Mouse (Mus musculus) midbrain, postnatal 0 days (tissue): ENCODE measurements at regions not wholly inside any gene's neighbourhood (a gene's known extent, or its start where the extent isn't known, plus 50 kb on each side); places are given as distances from the start of the nearest gene placed in this dataset.
A peak's percentile ranks its signal among the peaks of the same experiment; 100 is the strongest.

ENCODE experiments used
- ATAC-seq: fragments of 200-750 bp; cut with Nextera tagmentation; 2 replicates; pipeline ENCODE4 v1.8.0; 2017; ENCODE audit warnings: moderate number of reproducible peaks, mild to moderate bottlenecking, moderate TSS enrichment, moderate library complexity; ENCODE audit not compliant: low FRiP score
- DNase-seq: peaks from one replicate; pipeline ENCODE4 v3.0.0-alpha.2; 2015; ENCODE audit warnings: low spot score
- H3K27ac ChIP-seq: fragments of 300-500 bp; sonication (generic); 2 replicates; pipeline ENCODE4 v1.5.1; 2014; ENCODE audit warnings: low read depth, mild to moderate bottlenecking, low read length, mixed read lengths
- H3K27me3 ChIP-seq: fragments of 300-500 bp; sonication (generic); 2 replicates; pipeline ENCODE4 v1.6.1; 2014; ENCODE audit warnings: low read length, control low read depth, mixed read lengths; ENCODE audit not compliant: insufficient read depth
- H3K36me3 ChIP-seq: fragments of 300-500 bp; sonication (generic); 2 replicates; pipeline ENCODE4 v1.6.1; 2014; ENCODE audit warnings: low read length, control low read depth, mixed read lengths; ENCODE audit not compliant: insufficient read depth
- H3K4me1 ChIP-seq: fragments of 300-500 bp; sonication (generic); 2 replicates; pipeline ENCODE4 v1.6.1; 2014; ENCODE audit warnings: mild to moderate bottlenecking, control low read depth, antibody characterized with exemption, low read length, mixed read lengths; ENCODE audit not compliant: insufficient read depth
- H3K4me2 ChIP-seq: fragments of 300-500 bp; sonication (generic); 2 replicates; pipeline ENCODE4 v1.6.1; 2014; ENCODE audit warnings: low read depth, mild to moderate bottlenecking, low read length, mixed read lengths; ENCODE audit not compliant: poor library complexity, severe bottlenecking
- H3K4me3 ChIP-seq: fragments of 300-500 bp; sonication (generic); 2 replicates; pipeline ENCODE4 v1.5.1; 2014; ENCODE audit warnings: low read depth, mild to moderate bottlenecking, low read length, moderate library complexity
- H3K9ac ChIP-seq: fragments of 300-500 bp; sonication (generic); replicated peaks from 2 replicates; pipeline ENCODE4 v1.6.1; 2014; ENCODE audit warnings: mild to moderate bottlenecking, low read length, moderate library complexity, mixed read lengths; ENCODE audit not compliant: poor library complexity, severe bottlenecking
- H3K9me3 ChIP-seq: fragments of 300-500 bp; sonication (generic); 2 replicates; pipeline ENCODE4 v1.6.1; 2016; ENCODE audit warnings: low read length, control low read depth
- CTCF ChIP-seq: IDR thresholded peaks from 2 replicates; pipeline ENCODE4 v1.5.1; 2016; ENCODE audit warnings: antibody characterized with exemption, mild to moderate bottlenecking
- WGBS: fragments of 180-500 bp; shearing (Covaris S2); extraction: QIAGEN DNeasy Blood & Tissue Kit; methylation state at CpG from one replicate; pipeline ENCODE4 v1.1.7; 2014; 5-methylcytosine and 5-hydroxymethylcytosine counted together

DNA sequence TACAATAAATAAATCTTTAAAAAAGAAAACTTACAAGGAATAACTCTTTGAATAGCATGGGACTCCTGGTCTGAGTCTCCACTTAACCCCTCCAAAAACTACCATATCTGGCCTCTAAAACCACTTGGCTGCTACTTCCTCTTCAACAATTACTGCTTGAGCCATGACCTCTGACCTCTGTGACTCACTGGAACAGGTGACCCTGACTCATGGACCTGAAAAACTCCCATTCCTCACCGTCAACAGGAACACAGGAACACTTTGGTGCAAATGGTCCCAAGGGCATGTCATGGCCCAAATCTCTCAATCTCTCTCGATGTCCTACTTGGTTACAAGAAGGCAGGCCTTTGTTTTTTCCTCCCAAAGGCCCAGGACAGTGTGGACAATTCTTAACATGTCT, 145.1 kb downstream of the Basp1 start:
- TF ChIP-seq CTCF: no peak
- H3K4me1 ChIP-seq: no peaks in the 10 kb centered on the region
- H3K4me3 ChIP-seq: no peak overlapping the region
- H3K4me2 ChIP-seq: no peak overlapping the region
- no peak for ATAC-seq
- no peaks in the 10 kb centered on the region for H3K27me3 ChIP-seq
- H3K27ac ChIP-seq: no peak overlapping the region
- H3K36me3 ChIP-seq: no peaks in the 10 kb centered on the region
- H3K9ac ChIP-seq: no peak overlapping the region
- 97% methylated on average over 2 of the region's 2 CpGs for WGBS
- DNase-seq: no peak
- H3K9me3 ChIP-seq: no peaks in the 10 kb centered on the region

DNA sequence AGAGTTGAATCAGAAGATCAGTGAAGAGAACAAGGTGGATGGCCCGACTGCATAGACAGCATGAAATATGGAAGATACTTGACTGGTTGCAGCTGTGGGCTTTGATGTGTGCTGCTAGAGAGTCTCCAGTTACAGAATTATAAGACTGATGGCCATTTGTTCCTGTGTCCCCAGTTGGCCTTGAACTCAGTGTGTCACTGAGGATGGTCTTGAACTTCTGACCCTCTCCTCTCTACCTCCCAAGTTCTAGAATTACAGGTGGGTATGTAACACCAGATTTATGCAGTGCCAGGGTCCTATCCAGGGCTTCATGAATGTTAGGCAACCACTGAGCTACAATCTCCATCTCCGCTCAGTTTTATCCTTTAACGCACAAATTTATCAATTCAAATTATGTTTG, 146.1 kb downstream of the Basp1 start:
- no peak for TF ChIP-seq CTCF
- ATAC-seq: no peak
- WGBS: 95% methylated on average over 3 of the region's 3 CpGs

DNA sequence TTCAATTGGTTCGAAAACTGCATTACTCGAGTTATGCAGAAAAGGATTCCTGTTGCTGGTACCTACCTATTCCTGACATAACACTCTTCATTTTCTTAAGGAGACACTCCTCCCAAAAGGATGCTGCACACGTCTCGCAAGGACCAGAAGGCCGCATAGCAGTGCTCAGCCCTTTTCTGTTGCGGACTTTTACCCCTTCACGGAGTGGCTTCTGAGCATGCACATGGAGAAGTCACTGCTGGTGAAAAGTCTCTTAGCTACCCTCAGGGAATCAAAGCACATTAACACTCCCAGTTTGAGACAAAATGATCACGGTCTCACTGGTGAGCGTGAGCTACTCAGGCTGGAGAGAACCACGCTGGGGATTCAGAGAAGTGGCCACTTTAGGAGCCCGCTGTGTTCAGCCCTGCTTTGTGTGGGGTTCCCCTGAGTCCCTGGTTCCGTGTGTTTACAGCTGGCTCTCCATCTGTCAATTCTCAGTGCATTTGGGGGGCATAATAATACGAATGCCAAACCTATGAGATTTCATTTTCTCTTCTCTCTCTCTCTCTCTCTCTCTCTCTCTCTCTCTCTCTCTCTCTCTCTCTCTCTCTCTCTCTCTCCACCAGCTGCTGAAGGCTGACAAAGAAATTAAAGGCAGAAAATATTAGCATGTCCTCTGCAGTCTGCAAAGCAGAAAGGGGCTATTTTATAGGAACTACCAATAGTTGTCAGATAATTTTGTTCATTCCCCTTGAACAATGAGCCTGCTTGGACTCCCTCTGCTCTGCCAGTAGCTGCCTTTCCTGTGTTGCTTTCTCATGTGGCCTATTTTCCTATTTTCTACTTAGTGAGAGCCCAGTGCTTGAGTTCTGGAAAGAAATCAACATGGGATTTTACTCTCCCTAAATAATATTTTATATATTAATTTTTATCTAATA, 160.7 kb downstream of the Basp1 start:
- TF ChIP-seq CTCF: no peak
- WGBS: 49% methylated on average over 13 of the region's 13 CpGs
- peak; percentile 43 for DNase-seq
- ATAC-seq: no peak
- Histone ChIP-seq H3K4me2 (no peak overlapping the region; the same call in 1 of the 2 replicates), H3K4me1 (no peaks in the 10 kb centered on the region), H3K36me3 (no peaks in the 10 kb centered on the region), H3K27ac (no peak overlapping the region), H3K9ac (no peak overlapping the region), H3K4me3 (no peak overlapping the region), H3K9me3 (no peaks in the 10 kb centered on the region), H3K27me3 (no peaks in the 10 kb centered on the region)

More for the DNA sequence above, 146.1 kb downstream of the Basp1 start:
- H3K4me2 ChIP-seq: no peak overlapping the region
- no peaks in the 10 kb centered on the region for H3K27me3 ChIP-seq
- no peaks in the 10 kb centered on the region for H3K9me3 ChIP-seq
- H3K4me3 ChIP-seq: no peak overlapping the region
- H3K4me1 ChIP-seq: no peaks in the 10 kb centered on the region
- no peak overlapping the region for H3K27ac ChIP-seq
- no peak overlapping the region for H3K9ac ChIP-seq
- H3K36me3 ChIP-seq: no peaks in the 10 kb centered on the region
- DNase-seq: no peak

DNA sequence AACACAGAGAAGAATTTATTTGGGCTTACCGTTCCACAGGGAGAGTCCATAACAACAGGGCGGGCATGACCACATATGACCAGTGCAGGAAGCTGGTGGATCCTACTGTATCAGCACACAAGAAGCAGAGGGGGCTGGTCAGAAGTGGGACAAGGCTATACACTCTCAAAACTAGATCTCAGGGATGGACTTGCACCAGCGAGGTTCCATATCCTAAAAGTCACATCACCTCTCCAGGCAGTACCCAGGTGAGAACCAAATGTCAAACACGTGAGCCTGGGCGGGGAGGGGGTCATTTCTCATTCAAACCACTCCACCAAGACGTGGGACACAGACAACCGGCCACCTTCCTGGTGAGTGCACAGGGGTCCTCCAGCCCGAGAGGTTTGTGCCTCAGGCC, 167.9 kb downstream of the Basp1 start:
- H3K27me3 ChIP-seq: no peaks in the 10 kb centered on the region
- H3K9ac ChIP-seq: no peak overlapping the region
- TF ChIP-seq CTCF: no peak
- ATAC-seq (no peak), DNase-seq (no peak)
- 91% methylated on average over 8 of the region's 8 CpGs for WGBS
- H3K27ac ChIP-seq: no peak overlapping the region
- H3K36me3 ChIP-seq: no peaks in the 10 kb centered on the region
- H3K4me2 ChIP-seq: no peak overlapping the region
- H3K9me3 ChIP-seq: no peaks in the 10 kb centered on the region
- H3K4me3 ChIP-seq: no peak overlapping the region
- no peaks in the 10 kb centered on the region for H3K4me1 ChIP-seq

DNA sequence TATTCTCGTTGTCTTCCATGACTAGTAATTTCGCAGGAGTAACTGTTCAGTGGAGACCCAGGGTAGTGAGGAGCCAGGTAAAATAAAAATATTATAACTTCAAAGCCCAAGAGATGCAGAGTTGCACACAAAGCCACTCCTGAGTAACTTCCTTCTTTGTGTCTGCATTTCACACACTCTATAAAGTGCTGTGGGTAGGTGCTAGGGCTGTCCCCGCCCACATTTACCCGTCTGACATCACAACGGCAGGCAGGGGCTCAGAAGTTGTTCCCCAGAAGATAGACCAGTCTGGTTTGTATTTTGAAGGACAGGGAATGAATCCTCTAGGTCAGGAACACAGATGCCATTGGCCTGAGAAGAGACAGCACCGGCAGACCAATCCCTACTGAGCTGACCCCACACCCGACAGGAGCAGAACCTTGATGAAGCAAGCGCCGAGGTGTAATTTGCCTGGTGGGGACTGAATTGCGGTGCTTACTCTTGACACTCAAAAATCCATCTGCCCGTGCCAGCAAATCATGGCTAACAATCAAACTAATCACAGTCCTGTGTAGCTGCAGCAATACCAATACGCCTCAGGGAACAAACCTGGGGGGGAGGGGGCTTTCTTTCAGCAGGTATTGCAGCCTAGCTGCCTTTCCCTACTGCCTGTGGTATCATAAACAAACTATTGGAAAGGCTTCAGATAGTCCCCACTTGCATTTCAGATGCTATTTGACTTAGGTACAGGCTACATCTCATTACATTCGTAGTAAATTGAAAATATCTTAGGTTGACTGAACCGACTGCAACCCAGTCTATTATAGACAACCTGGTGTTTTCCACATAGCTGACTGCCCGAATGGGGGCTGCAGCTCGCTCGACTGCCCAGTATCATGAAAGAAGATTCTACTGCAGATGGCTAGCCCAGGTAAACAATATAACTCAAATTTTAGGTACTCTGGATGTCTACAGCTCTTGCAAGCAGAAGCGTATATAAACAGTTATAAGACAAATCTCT, 175.6 kb downstream of the Basp1 start:
- DNase-seq (peak; percentile 23), ATAC-seq (no peak)
- Histone ChIP-seq H3K4me2 (no peak overlapping the region), H3K9ac (no peak overlapping the region), H3K27me3 (no peaks in the 10 kb centered on the region), H3K36me3 (no peaks in the 10 kb centered on the region), H3K4me3 (no peak overlapping the region), H3K27ac (no peak overlapping the region), H3K9me3 (no peaks in the 10 kb centered on the region), H3K4me1 (no peaks in the 10 kb centered on the region)
- no peak for TF ChIP-seq CTCF
- 77% methylated on average over 18 of the region's 18 CpGs for WGBS
